Mouse (Mus musculus) ovary, adult 18-20 months (tissue): ENCODE data around the gene Zfp598.
"Not testable (repeated sequence)": the region's sequence is repeated elsewhere in the genome, so short reads cannot be mapped to it uniquely, and the experiment has no call there.

Experiments used
- DNase-seq: peaks from one replicate; pipeline ENCODE4 v3.0.0; 2022; ENCODE audit warnings: low spot score, mixed read lengths

Zfp598 gene

GRCm38 (mm10) chr17:24721383-24721955 lies 52.0 kb downstream of the Zfp598 start:
- not testable (repeated sequence) for DNase-seq

DNA sequence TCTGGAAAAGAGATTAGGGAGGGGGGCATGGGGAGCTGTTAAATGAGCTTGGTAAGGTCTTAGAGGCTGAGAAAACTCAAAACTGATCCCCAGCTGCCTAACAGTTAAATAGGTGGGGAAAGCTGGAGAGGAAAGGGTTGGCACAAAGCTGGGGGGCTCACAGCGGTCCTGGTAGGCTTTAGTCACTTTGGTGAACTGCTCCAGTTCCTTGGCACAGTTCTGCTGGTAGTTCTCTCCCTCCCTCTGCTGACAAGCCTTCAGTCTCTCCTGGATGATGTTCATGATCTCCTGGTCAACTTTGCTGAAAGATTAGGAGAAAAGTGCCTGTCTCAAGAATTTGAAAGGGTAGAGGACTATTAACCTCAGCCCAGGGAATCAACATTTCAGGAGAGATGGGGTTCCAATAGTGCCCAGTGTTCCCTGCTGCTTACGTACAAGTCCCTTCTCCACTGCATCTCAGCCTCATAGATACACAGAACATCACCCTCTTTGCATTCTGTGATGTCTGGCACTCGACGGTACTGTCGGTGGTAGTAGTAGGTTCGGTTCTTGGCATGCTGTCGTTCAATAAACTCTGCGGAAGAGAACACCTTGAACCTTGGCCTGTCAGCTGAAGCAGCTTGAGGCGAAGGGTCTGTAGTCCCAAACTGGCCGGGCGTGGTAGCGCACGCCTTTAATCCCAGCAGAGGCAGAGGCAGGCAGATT lies 52.9 kb downstream of the Zfp598 start:
- DNase-seq: no peak

GRCm38 (mm10) chr17:24723122-24723880 lies 53.8 kb downstream of the Zfp598 start:
- DNase-seq: no peak

DNA sequence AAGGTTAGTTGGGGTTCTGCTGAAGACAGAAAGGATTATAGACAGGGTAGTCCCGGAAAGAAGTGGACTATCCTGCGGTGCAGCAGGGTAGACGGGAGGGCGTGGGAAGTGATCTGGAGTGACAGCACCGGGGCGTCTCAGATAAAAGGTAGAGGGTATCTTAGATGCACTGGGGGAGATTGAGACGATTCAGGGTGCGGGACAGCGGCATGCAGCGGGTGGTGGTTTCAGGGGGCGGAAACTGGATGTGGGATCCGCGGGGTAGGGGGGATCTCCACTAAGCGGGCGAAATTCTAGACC lies 54.3 kb downstream of the Zfp598 start:
- no peak for DNase-seq

GRCm38 (mm10) chr17:24724184-24724583 lies 54.7 kb downstream of the Zfp598 start, which contains the start of gene Ndufb10:
Gene Ndufb10, minus strand, starts transcription at chr17:24724478.
- peak; percentile 88 for DNase-seq

GRCm38 (mm10) chr17:24725637-24726390 lies 56.3 kb downstream of the Zfp598 start:
- no peak for DNase-seq

- no peak for DNase-seq
Measured at GRCm38 (mm10) chr17:24727618-24728017, 58.1 kb downstream of the Zfp598 start, which contains the start of gene Rpl3l. Gene Rpl3l, plus strand, starts transcription at chr17:24727820.

- DNase-seq: no peak
Measured at GRCm38 (mm10) chr17:24728184-24728583, 58.7 kb downstream of the Zfp598 start.

- DNase-seq: no peak
Measured at GRCm38 (mm10) chr17:24729067-24729466, 59.6 kb downstream of the Zfp598 start.

- no peak for DNase-seq
Measured at GRCm38 (mm10) chr17:24730787-24731186, 61.3 kb downstream of the Zfp598 start.
